Mouse (Mus musculus): Measurements from ENCODE around the gene Mrvi1.

GRCm38 (mm10) chr7:110946731-110947130, 35.5 kb downstream of the Mrvi1 start:
- TF ChIP-seq CTCF (IDR thresholded peaks at IDR 0.05; ENCODE audit: borderline replicate concordance, insufficient read depth, low read depth, low read length) (no peak), POLR2A (IDR thresholded peaks at IDR 0.05; ENCODE audit: borderline replicate concordance, insufficient read depth, low read length) (no peak)
